Mouse (Mus musculus) layer of hippocampus, adult 18-20 months (tissue): ENCODE measurements around the gene Cdk1. TPM values are rescaled to one million over a fixed set of nuclear protein-coding genes. Genes with fewer than 3 reads are reported as not detected.
"Not testable (repeated sequence)": the region's sequence is repeated elsewhere in the genome, so short reads cannot be mapped to it uniquely, and the experiment has no call there.

Experiments
- DNase-seq, 2 experiments: peaks; one replicate each; pipeline ENCODE4 v3.0.0; 2022; ENCODE audit warnings: low spot score in 2 of 2
- long read RNA-seq: library from polyadenylated mRNA; stranded (forward); transcript quantifications from one replicate; pipeline ENCODE4 v2.0.0, GENCODE M21; 2021
- total RNA-seq, 2 experiments: library from RNA; stranded (reverse); gene quantifications; 2 replicates each; pipeline ENCODE4 v1.2.3; 2021

Cdk1 gene
- under 1 TPM in 1 of 2 experiments, not detected in 1; 0.25 TPM for total RNA-seq
- long read RNA-seq: 0 reads

GRCm38 (mm10) chr10:69352212-69353085 lies at the start of gene Cdk1:
TSS of gene Cdk1 (minus strand) at chr10:69352938.
- DNase-seq: peak; percentile 88 to 93

DNA sequence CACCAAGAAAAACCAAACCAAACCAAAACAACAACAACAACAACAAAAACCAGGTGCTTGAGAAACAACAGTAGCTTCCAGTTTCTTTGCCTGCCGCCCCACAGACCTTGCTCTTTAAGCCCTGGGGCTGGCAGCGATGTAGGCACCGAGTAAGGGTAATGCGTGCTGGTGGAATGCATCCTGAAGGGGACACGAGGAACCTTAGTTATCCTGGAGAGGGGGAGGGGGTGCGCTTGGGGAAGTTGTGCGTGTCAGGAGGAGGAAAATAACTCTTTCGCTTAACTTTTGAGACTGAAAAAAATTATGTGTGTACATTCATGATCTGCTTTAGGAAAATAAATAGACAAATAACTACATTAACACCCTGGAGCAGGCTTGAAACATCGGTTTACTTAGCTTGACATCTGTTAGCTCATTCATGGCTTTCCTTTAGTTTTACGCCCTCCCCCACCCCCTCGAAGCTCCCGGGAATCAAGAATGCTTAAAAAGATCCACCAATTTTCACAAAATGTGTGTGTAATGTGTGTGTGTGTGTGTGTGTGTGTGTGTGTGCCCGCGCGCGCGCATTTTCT lies 47.2 kb upstream of the Cdk1 start:
- no peak for DNase-seq

DNA sequence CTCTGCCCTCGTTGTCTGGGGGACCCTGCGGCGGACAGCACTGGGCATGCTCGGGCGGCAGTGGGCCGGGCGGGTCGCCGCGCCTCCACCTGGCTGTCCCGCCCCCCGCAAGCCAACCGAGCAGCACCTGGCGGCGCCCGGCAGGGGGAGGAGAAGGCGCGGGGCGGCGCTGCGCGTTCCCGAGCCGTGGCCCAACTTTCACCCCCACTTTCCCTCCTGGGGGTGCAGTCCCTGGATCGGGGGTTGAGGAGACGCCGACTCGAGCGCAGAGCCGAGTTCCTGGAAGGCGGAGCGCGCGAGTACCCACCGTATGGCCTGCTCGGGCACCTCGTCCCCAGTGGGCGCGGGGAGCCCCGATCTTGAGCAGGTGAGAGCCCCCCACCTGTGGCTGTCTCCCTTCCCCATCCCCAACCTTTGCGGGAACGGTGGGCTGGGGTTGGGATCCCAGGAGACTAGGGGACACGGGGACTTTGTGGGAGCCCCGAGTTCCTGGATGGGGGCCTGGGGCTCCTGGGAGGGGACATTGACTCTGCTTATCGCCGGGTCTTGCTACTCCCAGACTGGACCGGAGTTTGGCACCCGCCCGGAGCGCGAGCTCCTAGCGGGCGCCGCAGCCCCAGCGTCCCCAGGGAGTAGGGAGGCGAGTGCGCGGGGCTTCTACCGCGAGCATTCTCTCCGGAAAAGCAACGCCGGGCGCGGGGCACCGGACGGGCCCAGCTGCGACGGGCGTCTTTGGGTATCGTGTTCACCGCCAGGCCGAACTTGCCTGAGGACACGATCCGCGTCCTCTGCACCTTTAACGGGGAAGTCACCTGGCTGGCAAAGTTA lies 46.2 kb upstream of the Cdk1 start, which contains the start of gene Ank3:
Gene Ank3 (plus strand): TSS at position 11 of the 828 bp plus-strand sequence.
- no peak for DNase-seq

GRCm38 (mm10) chr10:69398197-69398762 lies 45.5 kb upstream of the Cdk1 start:
- no peak for DNase-seq

DNA sequence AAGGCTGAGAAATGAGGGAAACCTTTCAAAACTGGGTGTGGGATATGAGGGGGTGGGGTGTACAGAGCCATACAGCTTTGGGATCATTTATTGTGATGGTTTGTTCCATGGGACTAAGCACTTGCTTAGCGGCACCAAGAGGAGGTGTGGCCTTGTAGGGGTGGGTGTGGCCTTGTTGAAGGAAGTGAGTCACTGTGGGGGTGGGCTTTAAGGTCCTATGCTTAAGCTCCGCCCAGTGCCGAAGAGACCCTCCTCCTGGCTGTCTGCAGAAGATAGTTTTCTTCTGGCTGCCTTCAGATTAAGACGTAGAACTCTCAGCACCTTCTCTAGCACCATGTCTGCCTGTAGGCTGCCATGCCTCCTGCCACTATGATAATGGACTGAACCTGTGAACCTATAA lies 36.8 kb upstream of the Cdk1 start:
- DNase-seq: no peak

DNA sequence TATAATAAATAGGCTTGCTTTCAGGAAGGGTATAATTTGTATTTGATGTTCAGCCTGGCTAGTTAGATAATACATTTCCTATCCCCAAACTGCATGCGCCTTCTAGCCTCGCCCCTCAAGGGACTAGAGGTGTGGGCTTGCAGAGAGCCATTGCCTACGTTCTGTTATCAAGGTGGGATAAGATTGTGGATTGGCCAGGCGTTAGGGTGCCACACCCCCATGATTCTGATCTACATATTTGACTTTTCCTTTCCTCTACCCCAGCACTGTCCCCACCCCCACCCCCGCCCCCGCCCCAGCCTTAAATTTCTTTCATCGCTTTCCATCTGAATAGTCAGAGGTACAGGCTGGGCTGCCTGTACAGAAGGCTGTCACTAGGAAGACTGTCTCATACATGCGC lies 34.0 kb upstream of the Cdk1 start:
- DNase-seq: no peak

DNA sequence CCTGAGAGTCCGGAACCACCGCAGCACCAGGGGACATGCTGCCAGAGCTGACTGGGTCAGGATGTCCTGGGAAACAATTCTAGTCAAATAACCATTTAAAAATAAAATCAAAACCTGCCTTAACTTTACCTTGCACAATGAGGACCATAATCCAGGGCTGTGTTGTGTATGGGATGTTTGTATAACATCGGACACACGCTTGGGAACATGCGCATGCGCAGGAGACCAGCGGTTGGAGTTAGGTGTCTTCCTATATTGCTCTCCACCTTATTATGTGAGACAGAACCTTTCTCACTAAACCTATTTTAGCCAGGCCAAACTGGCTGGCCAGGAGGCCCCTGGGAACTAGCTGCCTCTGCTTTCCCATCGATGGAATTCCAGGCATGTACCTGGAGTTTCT lies 32.4 kb upstream of the Cdk1 start:
- DNase-seq: no peak

GRCm38 (mm10) chr10:69384640-69385039 lies 31.9 kb upstream of the Cdk1 start:
- DNase-seq: no peak

DNA sequence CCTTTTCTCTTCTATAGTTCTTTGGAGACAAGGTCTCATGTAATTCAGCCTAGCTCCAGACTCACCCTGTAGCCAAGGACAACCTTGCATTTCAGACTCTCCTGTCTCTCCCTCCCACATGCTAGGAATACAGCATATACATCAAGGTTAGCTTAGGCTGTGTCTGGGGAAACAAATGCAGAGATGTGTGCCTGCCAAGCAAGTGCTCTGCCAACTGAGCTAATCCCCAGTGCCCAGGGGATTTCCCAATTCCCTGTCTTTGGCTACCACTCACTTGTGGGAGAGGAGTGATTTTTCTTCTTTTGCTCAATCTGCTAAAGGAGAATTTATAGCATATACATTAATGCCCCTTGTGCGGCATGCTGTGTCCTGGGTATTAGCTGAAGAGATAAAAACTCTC lies 30.4 kb upstream of the Cdk1 start:
- DNase-seq: no peak

- DNase-seq: no peak
Measured at GRCm38 (mm10) chr10:69375154-69375553, 22.4 kb upstream of the Cdk1 start.

DNA sequence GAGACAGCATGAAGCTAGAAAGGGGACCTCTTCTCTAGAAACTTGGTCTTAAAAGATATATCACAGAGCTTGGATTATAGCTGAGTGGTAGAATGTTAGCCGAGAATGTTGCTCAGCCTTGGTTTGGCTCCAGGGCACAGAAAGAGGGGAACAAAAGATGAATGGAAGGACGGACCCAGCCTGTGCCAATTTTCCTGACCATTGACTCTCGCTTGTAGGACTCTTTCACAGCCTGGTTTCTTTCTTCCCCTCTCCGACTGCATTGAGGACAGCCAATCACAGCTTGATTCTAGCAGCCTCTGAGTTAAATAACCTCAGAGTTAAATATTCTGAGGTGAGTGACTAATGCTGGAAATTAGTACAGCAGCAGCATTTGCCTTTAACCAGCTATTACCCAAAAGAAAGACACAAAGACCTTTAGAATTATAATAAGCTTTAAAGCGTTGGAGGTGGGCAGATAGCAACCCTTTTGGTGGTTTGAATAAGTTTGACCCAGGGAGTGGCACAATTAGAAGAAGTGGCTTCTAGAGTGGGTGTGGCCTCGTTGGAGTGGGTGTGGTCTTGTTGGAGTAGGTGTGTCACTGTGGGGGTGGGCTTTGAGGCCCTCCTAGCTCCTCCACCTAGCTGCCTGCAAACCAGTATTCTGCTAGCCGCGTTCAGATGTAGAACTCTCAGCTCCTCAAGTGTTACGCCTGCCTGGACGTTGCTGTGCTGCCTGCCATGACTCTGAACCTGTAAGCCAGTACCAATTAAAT lies 21.2 kb upstream of the Cdk1 start:
- no peak for DNase-seq

DNA sequence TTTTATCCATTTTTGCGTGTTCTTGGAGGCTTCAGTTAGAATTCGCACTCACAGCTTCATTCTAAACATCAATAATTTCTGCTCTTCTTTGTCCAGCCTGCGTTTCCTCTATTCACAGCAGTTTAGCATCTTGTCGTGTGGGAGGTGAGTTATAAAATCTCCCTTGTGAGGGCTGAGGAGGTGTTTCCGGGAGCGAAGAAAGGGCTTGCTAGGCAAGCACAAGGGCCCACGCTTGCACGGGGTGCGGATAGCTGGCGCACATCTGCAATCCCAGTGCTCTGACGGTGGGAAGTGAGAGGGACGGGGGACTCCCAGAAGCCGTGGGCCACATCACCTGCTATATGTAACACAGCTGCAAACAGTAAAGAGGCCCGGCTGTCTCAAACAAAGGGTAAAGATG lies 19.3 kb upstream of the Cdk1 start:
- no peak for DNase-seq

- DNase-seq: peak in 1 of 2 experiments; percentile 31
Measured at GRCm38 (mm10) chr10:69371441-69371840, 18.7 kb upstream of the Cdk1 start.

DNA sequence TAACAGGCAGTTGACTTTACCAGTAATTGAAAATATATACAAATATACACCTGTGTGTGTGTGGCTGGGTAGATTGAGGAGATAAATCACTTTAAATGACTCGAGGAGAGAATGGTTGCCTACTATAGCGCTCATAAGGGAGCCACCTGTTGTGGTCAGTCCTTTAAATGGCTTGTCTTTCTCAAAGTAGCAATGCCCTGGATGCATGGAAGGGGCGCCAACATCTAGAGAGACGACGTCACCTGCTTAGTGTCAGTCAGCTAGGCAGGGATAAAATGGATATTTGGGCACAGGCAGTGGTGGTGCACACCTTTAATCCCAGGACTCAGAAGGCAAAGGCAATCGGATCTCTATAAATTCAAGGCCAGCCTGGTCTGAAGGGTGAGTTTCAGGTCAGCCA lies 16.6 kb upstream of the Cdk1 start:
- no peak for DNase-seq

DNA sequence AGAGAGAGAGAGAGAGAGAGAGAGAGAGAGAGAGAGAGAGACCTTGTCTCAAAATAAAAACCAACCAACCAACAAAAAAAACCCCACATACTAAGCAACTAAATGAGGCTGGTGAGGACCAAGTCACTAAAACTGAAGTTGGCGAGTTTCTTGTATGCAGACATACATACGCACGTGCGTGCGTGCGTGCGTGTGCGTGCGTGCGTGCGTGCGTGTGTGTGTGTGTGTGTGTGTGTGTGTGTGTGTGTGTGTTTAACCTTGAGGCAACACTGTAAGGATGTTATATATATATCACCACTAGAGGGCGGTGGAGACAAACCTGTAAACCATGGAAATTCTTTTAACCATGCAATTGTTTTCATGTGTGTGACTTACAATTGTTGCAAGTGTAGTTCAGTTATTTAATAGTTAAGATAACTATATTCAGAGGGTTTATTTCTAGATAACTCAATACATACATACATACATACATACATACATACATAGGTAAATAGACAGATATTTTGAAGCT lies 14.2 kb upstream of the Cdk1 start:
- peak in 1 of 2 experiments; percentile 30 for DNase-seq

- DNase-seq: no peak
Measured at GRCm38 (mm10) chr10:69366208-69366607, 13.5 kb upstream of the Cdk1 start.

GRCm38 (mm10) chr10:69359666-69360065 lies 6.9 kb upstream of the Cdk1 start:
- DNase-seq: no peak

GRCm38 (mm10) chr10:69353086-69353479 lies 345 bp upstream of the Cdk1 start:
- DNase-seq: not testable (repeated sequence)

DNA sequence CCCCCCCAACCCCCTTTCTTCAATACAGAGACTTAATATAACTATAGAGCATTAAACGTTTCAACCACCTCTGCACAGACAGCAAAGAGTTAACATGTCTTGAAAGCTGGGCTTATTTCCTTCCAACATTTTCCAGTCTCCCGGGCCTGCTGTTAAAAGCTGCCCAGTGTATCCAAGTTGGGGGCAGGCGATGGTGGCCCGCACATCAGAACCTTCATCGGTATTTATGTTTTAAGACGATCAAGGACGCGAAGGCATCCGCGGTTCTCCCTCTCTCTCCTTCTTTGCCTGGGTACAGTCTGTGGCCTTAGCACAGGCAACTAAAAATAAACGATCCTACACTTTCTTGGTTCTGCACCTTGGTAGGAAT lies 911 bp downstream of the Cdk1 start:
- DNase-seq: no peak

DNA sequence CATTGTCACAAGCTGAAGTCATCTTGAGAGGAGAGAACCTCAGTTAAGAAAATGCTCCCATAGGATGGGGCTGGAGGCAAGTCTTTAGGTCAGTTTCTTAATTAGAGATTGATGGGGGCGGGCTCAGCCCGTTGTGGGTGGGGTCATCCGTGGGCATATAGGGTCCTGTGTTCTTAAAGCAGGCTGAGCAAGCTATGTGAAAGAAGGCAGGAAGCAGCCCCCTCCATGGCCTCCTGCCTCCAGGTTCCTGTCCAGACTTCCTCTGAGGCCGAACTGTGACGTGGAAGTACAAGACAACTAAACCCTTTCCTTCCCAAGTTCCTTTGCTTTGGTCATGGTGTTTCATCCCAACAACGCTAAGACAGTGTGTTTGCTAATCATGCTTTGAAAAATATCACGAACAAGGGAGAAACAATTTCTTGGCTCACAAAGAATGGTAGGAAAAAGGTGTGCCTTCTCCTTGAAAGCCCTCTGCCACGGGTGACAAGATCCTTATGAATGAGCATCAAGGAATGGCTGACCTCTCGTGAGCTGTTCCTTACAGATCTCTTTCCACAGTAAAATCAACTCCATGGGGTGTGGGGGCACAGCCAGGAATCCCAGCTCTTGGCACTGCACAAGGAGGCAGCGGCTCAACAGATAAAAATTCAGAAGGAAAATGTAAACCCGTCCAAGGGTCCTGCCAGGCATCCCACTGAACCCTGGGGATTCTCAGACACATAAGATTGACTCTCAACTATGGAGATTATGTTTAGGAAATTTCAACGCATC lies 1.5 kb downstream of the Cdk1 start:
- DNase-seq: no peak
